Mouse (Mus musculus): ENCODE results near the gene 0610010K14Rik.

DNA sequence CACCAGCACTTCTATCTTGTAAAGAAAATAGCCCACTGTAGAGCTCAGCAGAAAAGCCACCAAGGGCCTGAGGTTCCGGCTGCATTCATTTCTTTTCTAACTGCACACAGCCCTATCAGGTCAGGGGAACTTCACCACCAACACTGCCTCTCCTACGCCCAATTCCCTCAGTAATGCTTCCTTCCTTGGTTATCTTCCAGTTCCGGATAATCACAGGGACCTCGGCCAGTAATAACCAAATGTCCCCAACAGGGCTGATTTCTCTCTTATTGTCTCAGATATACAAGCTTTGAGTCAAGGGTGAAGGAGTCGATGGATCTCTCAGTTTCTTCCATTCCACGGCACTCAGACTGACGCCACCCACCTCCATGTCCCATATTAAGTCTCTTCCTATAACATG lies 30.4 kb downstream of the 0610010K14Rik start:
- no peak for TF ChIP-seq CTCF (IDR thresholded peaks at IDR 0.05; ENCODE audit: control insufficient read depth, insufficient read depth, insufficient read length)
- TF ChIP-seq USF1 (IDR thresholded peaks at IDR 0.05; ENCODE audit: low read depth): no peak

Data from C2C12 (cell line).